Mouse (Mus musculus): Measurements from ENCODE around the gene Taok2.
A peak's percentile ranks its signal among the peaks of the same experiment; 100 is the strongest.
"Not testable (repeated sequence)": the region's sequence is repeated elsewhere in the genome, so short reads cannot be mapped to it uniquely, and the experiment has no call there.

Taok2 gene

GRCm38 (mm10) chr7:126884286-126885164 lies at the start of gene Taok2:
Gene Taok2 (minus strand): TSS chr7:126884703.
- DNase-seq (ENCODE audit: low spot score in 2 of 2) = peak; percentile 96 to 98

GRCm38 (mm10) chr7:126932652-126933051 lies 48.1 kb upstream of the Taok2 start:
- DNase-seq (ENCODE audit: low spot score in 2 of 2) = no peak

- no peak for DNase-seq (ENCODE audit: low spot score in 2 of 2)
Observed at GRCm38 (mm10) chr7:126929046-126929445, 44.5 kb upstream of the Taok2 start.

DNA sequence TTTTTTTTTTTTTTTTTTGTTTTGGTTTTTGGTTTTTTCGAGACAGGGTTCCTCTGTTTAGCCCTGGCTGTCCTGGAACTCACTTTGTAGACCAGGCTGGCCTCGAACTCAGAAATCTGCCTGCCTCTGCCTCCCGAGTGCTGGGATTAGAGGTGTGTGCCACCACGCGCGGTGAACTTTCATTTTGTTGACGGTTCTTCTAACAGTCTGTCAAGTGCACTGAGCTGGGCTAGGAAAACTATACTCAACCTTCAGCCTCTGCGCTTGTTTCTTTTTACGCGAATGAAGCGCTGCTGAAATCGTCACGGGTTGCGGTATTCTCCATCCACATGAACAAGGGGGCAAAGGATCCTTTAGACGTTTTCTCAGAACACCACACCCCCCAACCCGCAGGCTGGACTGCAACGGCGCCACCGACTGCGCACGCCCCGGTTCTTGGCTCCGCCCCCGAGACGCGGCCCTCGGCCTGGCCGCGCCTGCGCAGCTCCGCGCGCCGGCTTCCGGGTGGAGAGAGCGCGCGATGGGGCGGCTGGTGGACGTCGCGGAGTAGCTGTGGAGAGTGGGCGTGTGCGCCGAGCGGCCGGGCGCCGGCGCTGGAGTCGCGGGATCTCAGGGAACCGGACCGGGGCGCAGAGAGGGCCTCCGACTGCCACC lies 44.0 kb upstream of the Taok2 start, which contains the start of gene Kctd13:
TSS of gene Kctd13 (plus strand) at position 496 of the 654 bp plus-strand sequence.
- peak; percentile 72 to 84 for DNase-seq (ENCODE audit: low spot score in 2 of 2)

DNA sequence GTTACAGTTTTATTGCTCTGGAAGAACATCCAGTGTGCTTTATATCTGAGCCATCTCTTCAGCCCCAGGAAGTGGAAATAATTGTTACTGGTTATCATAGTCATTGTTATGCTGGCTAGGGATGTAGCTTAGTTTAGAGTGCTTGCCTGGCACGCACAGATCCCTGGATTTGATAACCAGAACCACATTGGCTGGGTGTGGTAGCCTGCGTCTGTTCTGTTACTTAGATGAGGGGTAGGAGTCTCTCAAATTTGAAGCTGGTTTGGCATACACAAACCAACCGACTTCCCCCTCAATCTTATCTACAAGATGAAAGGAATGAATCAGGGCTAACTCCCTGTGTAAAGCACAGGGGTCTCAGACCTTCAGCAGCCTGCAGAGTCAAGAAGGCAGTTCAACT lies 41.8 kb upstream of the Taok2 start:
- no peak for DNase-seq (ENCODE audit: low spot score in 2 of 2)

- no peak for DNase-seq (ENCODE audit: low spot score in 2 of 2)
Observed at GRCm38 (mm10) chr7:126923999-126924398, 39.5 kb upstream of the Taok2 start.

GRCm38 (mm10) chr7:126922624-126923060 lies 38.1 kb upstream of the Taok2 start, which contains the start of gene Tmem219:
Gene Tmem219 (minus strand): TSS chr7:126922917.
- no peak for DNase-seq (ENCODE audit: low spot score in 2 of 2)

DNA sequence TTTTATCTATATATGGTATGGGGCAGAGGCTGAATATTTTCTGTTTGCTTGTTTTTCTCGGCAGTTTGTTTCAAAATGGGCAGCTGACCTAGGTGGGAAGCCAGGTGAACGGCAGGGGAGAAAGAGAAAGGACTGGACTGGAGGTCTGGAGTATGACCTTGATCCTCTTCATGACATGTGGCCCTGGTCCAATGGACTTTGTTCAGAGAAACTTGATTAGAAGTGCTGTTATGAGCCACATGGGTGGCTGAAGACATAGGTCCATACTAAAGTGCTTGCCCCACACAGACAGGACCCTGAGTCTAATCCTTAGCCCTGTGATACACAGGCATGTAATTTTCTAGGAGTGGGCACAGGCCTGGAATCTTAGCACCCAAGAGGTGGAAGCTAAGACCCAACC lies 37.1 kb upstream of the Taok2 start:
- no peak for DNase-seq (ENCODE audit: low spot score in 2 of 2)

GRCm38 (mm10) chr7:126919973-126920372 lies 35.5 kb upstream of the Taok2 start:
- DNase-seq (ENCODE audit: low spot score in 2 of 2) = no peak

DNA sequence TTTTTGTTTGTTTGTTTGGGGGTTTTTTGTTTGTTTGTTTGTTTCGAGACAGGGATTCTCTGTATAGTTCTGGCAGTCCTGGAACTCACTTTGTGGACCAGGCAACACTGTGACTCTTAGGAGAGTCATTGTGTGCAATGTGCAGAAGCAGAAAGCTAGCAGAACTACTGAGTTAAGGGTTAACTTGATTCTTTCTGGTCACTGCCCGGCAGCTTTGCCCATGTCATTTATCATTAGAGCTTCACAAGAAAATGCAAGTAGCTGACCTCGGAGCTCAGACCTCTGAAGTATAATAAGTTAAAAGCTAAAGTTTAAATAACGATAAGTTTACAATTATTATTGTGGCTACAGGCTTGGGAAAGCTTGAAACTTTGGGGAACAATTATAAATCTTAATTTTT lies 33.9 kb upstream of the Taok2 start:
- not testable (repeated sequence) for DNase-seq (ENCODE audit: low spot score in 2 of 2)

DNA sequence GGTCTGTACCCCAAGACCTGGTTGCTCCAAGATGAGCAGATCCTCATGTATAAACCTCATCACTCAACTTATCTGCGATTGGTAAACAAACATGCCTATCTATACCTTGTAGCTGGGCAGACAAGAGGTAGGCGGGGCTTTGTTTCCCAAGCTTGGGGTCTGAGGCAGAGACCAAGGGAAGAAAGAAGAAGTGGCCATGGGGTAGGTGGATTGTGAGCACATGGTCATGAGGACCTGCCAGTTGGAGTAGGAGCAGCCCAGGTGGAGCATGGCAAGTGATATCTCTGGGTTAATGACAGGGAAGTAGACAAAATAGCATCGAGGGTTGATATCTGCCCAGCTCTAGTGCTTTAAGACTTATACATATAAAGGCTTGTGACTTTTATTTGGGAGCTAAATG lies 30.3 kb upstream of the Taok2 start:
- no peak for DNase-seq (ENCODE audit: low spot score in 2 of 2)

DNA sequence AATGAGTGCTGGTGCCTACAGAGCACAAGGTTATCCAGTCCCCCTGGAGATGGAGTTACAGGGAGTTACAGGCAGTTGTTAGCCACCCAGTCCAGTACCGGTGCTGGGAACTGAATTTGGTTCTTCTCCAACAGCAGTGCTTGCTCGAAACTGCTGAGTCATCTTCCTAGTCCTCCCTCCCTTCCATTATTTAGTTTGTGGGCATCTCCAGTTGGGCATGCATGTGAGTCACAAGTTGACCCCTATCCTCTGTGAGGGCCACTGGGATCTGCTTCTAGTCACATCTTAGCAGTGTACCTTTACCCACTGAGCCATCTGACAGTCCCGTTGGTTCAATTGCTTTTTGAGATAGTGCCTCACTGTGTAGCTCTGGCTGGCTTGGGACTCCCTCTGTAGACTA lies 21.1 kb upstream of the Taok2 start:
- DNase-seq (ENCODE audit: low spot score in 2 of 2) = no peak

- not testable (repeated sequence) for DNase-seq (ENCODE audit: low spot score in 2 of 2)
Observed at GRCm38 (mm10) chr7:126899781-126900180, 15.3 kb upstream of the Taok2 start.

DNA sequence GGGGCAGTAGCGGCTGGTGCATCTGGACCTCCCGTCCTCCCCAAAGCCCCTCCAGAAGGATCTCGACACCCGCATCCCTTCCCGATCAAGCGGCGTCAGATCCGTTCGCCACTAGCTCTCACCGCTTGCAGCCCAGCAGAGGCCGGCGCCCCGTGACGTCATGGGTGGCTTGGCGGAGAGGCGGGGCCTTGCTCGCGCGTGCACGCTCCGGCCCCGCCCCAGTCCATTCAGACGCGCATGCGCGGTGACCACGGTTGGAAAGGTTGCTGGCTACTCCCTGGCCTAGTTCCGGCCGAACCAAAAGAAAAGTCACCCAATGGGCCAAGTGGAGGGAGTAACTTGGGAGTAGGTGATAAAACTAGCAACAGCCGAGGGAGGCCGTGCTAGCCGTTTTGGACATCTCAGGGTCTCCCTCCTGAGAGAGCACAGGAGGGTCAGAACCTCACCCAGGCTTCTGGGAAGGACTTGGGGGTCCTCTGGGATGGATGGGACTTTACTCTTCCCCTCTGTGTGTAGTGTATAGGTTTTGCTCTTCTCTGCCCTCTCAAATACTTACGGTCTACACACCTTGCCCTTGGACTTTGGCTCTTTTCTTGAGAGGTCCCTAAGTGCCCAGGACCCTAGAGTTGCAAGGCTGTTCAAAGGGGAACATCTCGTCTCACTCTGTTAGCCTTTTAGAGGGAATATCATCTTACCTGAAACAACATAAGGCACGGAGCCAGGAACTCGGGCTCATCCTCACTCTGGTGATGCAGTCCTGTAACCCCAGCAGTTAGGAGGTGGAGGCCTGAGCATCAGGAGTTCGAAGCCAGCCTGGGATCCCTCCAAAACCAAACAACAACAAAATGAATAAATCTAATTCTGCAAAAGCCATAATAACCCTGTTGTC lies 13.8 kb upstream of the Taok2 start:
- peak; percentile 83 to 93 for DNase-seq (ENCODE audit: low spot score in 2 of 2)

GRCm38 (mm10) chr7:126897390-126898101 lies 13.0 kb upstream of the Taok2 start:
- no peak for DNase-seq (ENCODE audit: low spot score in 2 of 2)

DNA sequence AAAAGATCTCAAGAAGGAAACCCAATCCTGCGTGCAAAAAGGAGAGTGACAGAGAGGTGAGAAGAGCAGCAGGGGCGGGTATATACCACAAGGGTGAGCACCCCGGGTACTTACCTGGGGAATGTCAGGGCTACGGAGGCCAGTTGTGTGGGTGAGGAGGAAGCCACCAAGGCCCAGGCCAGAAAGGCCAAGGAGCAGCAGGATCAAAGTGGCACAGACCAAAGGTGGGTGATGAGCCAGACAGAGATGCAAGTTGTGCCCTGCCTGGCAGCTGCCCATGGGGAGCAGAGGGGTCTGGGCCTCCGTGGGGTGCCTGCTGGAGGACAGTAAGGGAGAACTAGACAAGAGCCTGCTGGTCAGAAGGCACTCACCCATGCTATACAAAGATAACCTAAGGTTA lies 12.4 kb upstream of the Taok2 start:
- no peak for DNase-seq (ENCODE audit: low spot score in 2 of 2)

DNA sequence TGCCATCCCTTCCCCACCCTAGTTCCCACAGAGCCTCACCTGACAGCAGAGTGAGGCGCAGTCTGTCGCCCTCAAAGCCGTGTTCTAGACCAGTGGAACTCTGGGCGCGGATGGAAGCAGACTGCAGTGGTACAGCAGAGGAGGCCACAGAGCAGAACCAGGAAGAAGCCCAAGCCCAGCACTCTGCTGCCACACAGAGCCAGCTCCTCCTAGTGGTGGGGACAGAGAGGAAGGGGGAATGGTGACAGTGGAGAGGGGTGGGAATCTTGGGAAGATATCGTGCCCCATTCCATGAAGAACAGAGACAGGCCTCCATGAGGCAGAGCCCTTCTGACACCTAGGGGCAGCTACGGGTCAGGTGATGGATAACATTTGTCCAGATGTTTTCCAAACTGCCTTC lies 4.3 kb upstream of the Taok2 start:
- DNase-seq (ENCODE audit: low spot score in 2 of 2) = no peak

DNA sequence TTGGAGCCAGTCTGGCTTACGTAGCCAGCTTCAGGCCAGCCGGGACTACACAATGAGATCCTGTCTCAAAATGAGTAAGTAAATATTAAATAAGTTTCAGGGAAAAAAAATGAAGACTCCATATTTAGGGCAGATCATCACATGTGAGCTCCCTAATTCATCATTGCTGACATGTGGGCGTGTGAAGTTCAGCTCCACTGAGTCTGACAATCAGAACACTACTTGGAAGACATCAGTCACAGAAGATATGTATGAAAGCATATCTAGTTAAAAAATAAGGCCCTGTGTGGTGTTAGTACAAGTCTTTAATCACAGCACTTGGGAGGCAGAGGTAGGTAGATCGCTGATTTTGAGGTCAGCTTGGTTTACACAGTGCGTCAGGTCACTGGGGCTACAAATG lies 2.8 kb upstream of the Taok2 start:
- no peak for DNase-seq (ENCODE audit: low spot score in 2 of 2)

GRCm38 (mm10) chr7:126883731-126884181 lies 747 bp downstream of the Taok2 start:
- no peak for DNase-seq (ENCODE audit: low spot score in 2 of 2)

- no peak for DNase-seq (ENCODE audit: low spot score in 2 of 2)
Observed at GRCm38 (mm10) chr7:126881040-126881439, 3.5 kb downstream of the Taok2 start.

DNA sequence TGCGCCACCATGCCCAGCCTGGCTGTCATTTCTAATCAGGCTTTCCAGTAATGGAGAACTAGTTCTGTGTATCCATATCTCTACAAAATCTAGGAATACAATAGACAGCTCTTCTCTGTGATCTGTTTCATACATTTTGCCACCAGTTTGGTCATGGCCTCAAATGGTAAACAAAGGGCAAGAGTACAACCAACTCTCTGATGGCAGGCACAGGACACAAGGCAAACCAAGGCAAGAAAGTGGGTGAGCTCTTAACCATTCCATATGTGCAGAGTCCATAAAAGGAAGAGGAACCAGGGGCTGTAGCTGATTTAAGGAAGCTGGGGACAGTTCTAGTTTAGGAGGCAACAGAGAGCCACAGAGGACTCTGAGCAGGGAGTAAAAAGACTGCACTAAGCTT lies 7.3 kb downstream of the Taok2 start:
- no peak for DNase-seq (ENCODE audit: low spot score in 2 of 2)

Measured in frontal cortex, postnatal 14 days (tissue).